Comparison of ENCODE assay signal across 8 mouse cellular contexts in the genomic region with DNA sequence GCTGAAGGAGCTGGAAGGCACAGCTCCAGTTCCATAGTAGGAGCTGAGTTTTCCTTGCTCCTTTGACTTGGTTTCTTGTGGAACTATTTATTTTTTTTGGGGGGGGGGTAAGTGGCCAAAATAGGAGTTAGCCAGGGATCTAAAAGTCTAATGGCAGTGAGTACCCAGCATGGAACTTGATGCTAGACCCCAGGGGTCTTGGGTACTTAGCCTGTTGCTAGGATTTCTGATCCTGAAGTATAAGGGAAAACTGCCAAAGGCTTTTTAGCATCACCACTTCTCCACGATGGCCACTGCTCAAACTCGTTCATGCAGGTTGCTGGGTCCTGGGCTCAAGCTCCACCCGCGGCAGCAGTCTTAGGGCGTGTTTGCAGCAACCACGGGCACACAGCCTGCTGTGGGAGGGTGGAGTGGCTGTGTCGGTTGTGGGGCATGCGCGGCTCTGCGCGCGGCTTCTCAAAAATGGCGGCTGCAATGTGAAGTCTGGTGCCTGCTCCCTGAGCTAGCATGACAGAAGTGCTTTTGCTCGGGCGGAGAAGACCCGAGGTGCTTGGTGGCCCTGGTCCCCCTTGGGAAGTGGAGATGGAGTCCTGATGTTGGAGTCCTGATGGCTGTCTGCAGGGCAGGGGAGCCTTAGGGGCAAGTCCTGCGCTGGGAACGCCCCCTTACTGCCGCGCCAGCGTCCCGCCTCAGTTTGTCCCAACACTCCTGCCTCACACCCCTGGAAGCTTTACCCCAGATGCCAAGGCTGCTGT. TPM values are rescaled to one million over a fixed set of nuclear protein-coding genes. Genes with fewer than 3 reads are reported as not detected.
A peak's percentile ranks its signal among the peaks of the same experiment; 100 is the strongest.
DNase-seq lines count a peak whose midpoint lies in the region; ATAC-seq lines count a peak whose summit lies in the region.

No protein-coding gene starts in this region.

- no peaks in the 10 kb centered on the region for H3K9me3 ChIP-seq in hindbrain, embryonic 12.5 days (replicated peaks)

- peak; percentile 61 for DNase-seq in R1 (ENCODE audit: low read depth, low spot score)
- peak; percentile 53 to 55 for DNase-seq in cerebellum, postnatal 14 days
- DNase-seq in frontal cortex, postnatal 10 days (ENCODE audit: low spot score in 2 of 2), result peak; percentile 20 to 30
- peak; percentile 26 to 33 for DNase-seq in layer of hippocampus, postnatal 25 days (ENCODE audit: extremely low spot score in 1 of 2, low spot score in 1 of 2)
- peak; percentile 55 for DNase-seq in lung, postnatal 10 days
- DNase-seq in retina, postnatal 1 day, result peak; percentile 78
- peak; percentile 45 to 52 for DNase-seq in thymus, postnatal 36 days

- peaks cover 11% of the 10 kb centered on the region for H3K27me3 ChIP-seq in hindbrain, embryonic 12.5 days

- no peaks in the 10 kb centered on the region for H3K4me1 ChIP-seq in hindbrain, embryonic 12.5 days

- 13% methylated on average over 22 of the region's 22 CpGs for WGBS in hindbrain, embryonic 12.5 days

- peak overlapping the region; percentile 48 for H3K4me3 ChIP-seq in hindbrain, embryonic 12.5 days

- H3K4me2 ChIP-seq in hindbrain, embryonic 12.5 days (replicated peaks), result peak overlapping the region; percentile 55

- no peak overlapping the region for H3K27ac ChIP-seq in hindbrain, embryonic 12.5 days

- no peaks in the 10 kb centered on the region for H3K36me3 ChIP-seq in hindbrain, embryonic 12.5 days

- H3K9ac ChIP-seq in hindbrain, embryonic 12.5 days, result peak overlapping the region; percentile 45

- ATAC-seq in hindbrain, embryonic 12.5 days (ENCODE audit: low FRiP score), result peak; percentile 96

RNA-seq across cellular contexts. Expression of a gene that starts 45.5 kb away (rescaled TPM):
- polyA plus RNA-seq in hindbrain, embryonic 12.5 days (2016; fragmentation: Nextera tagmentation; extraction: Ambion mirVana), result 3.1 and 3.4 TPM in 2 replicates
- under 1 TPM; 0.71 to 0.87 TPM for total RNA-seq in layer of hippocampus, postnatal 25 days (2021)

Comparison
In these comparisons a context has a peak if more than half of its experiments do, and no peak if none do; other contexts are left out.
1. DNase-seq: peak in every context shown above with its lines; median percentile 78 in retina, postnatal 1 day; 61 in R1; 55 in lung, postnatal 10 days; 54 in cerebellum, postnatal 14 days; 48 in thymus, postnatal 36 days; 30 in layer of hippocampus, postnatal 25 days; 25 in frontal cortex, postnatal 10 days.